ENCODE assay signal across 25 mouse cellular contexts in genomic region chr2:117255415-117255814, GRCm38 (mm10). TPM values are rescaled to one million over a fixed set of nuclear protein-coding genes. Genes with fewer than 3 reads are reported as not detected.
DNase-seq lines count a peak whose midpoint lies in the region; ATAC-seq and TF ChIP-seq lines count a peak whose summit lies in the region.
"Had no signal": no experiment of that assay in that cellular context is flagged by ENCODE, and none has a peak within 500 bp of the region (broad histone marks: within the 10 kb centered on the region; RNA-seq: fewer than 3 reads in every experiment).

No protein-coding gene starts in this region.

- no peaks in the 10 kb centered on the region for H3K27me3 ChIP-seq in MEL (ENCODE audit: control insufficient read depth in 1 of 2, insufficient read depth in 2 of 2, low read length in 2 of 2)
- no peaks in the 10 kb centered on the region for H3K27me3 ChIP-seq in Patski
- H3K27me3 ChIP-seq: CH12.LX had no signal

- no peak for TF ChIP-seq EP300 in MEL (IDR thresholded peaks at IDR 0.05; ENCODE audit: low read depth in 1 of 2, low read length in 2 of 2)

- no peak overlapping the region for H3K9ac ChIP-seq in MEL (ENCODE audit: control insufficient read depth, low read depth, low read length, poor library complexity, severe bottlenecking)

- H3K9me3 ChIP-seq in MEL (replicated peaks; ENCODE audit: insufficient read depth, low read length), result no peaks in the 10 kb centered on the region
- H3K9me3 ChIP-seq: G1E had no signal

- in situ Hi-C loops in Patski (cut with MboI; ENCODE audit: low pct_unique_long_range_greater_than_20kb), result loop anchor here (25.0 kb wide), 1 partner anchor 982 kb away; no protein-coding TSS in a partner anchor

- CTCF ChIA-PET in Patski (lab: Charles Lee), result interaction anchor here (3.2 kb wide), 1 partner anchor 8 kb away, joined by 15 read pairs; no protein-coding TSS in a partner anchor

- peak; percentile 74 for ATAC-seq in Patski
- no peak for ATAC-seq in CD4-positive, CD25-positive, alpha-beta regulatory T cell, adult 4 months
- ATAC-seq: activated CD4-positive, CD25-positive, alpha-beta regulatory T cell, adult 4 months had no signal

- TF ChIP-seq POLR2A in MEL (IDR thresholded peaks at IDR 0.05; ENCODE audit: control insufficient read depth in 1 of 2, insufficient read depth in 1 of 2, low read depth in 1 of 2, low read length in 2 of 2, poor library complexity in 1 of 2), result no peak

- no peak for TF ChIP-seq CTCF in MEL (IDR thresholded peaks at IDR 0.05 in 2 of 3, conservative IDR thresholded peaks at IDR 0.05 in 1 of 3; ENCODE audit: control insufficient read depth in 1 of 3, insufficient read depth in 1 of 3, low read depth in 2 of 3, low read length in 3 of 3, poor library complexity in 1 of 3, severe bottlenecking in 1 of 3)
- peak; percentile 31 for TF ChIP-seq CTCF in Patski (IDR thresholded peaks at IDR 0.05)

- DNase-seq in 3T3-L1 (ENCODE audit: low read depth, low spot score) (peak; percentile 29), 416B (ENCODE audit: low read depth) (peak; percentile 39), MEL (ENCODE audit: low read depth, low spot score) (no peak), Patski (ENCODE audit: low read depth, low spot score) (no peak)
- DNase-seq in cerebellum, adult 11-12 months, result no peak
- DNase-seq in adrenal gland, postnatal 14 days, result no peak
- no peak for DNase-seq in thymus, postnatal 14 days
- DNase-seq: adrenal gland, adult 2 months; adrenal gland, adult 8-10 months; adrenal gland, postnatal 10 days; adrenal gland, postnatal 25 days; adrenal gland, postnatal 36 days; B cell, adult 2 months; cerebellum, adult 11 months; cerebellum, adult 18-20 months; cerebellum, adult 2 months; cerebellum, adult 8-10 months; cerebellum, adult 9-10 months; cerebellum, adult 9-11 months; cerebellum, postnatal 10 days; cerebellum, postnatal 14 days had no signal

- POLR2A ChIA-PET in Patski (lab: Charles Lee), result interaction anchor here (1.2 kb wide), 1 partner anchor 10 kb away, joined by 3 read pairs; no protein-coding TSS in a partner anchor

- H3K4me3 ChIP-seq in MEL (ENCODE audit: control insufficient read depth in 1 of 2, insufficient read depth in 1 of 2, low read depth in 2 of 2, low read length in 2 of 2), result no peak overlapping the region

- H3K4me1 ChIP-seq in MEL (ENCODE audit: control insufficient read depth in 1 of 2, insufficient read depth in 2 of 2, low read length in 2 of 2), result peaks cover 9 to 10% of the 10 kb centered on the region in 2 experiments

- no peak for TF ChIP-seq RAD21 in MEL (IDR thresholded peaks at IDR 0.05; ENCODE audit: low read depth, low read length)

- H3K27ac ChIP-seq in MEL (ENCODE audit: control insufficient read depth, low read depth, low read length), result no peak overlapping the region

- H3K36me3 ChIP-seq in MEL (ENCODE audit: control insufficient read depth in 1 of 2, insufficient read depth in 2 of 2, low read length in 2 of 2), result peaks cover 0 to 27% of the 10 kb centered on the region in 2 experiments; a peak in 3 of 4 replicates

- peaks cover 44% of the 10 kb centered on the region for H3K79me2 ChIP-seq in MEL (ENCODE audit: control insufficient read depth, insufficient read depth, low read length, poor library complexity)

TF ChIP-seq in MEL, 35 proteins besides CTCF, POLR2A, EP300 and RAD21:
- TF ChIP-seq JUND (IDR thresholded peaks at IDR 0.05; ENCODE audit: low read depth, low read length) (peak; percentile 58; the same call in 1 of the 2 replicates), ETS1 (IDR thresholded peaks at IDR 0.05; ENCODE audit: low read depth, low read length) (no peak)

RNA-seq across cellular contexts. Expression of gene Fam98b, which starts 5.9 kb away (rescaled TPM):
- 14.3 and 16.4 TPM in 2 replicates for total RNA-seq in MEL (2012; rRNA removed)
- polyA plus RNA-seq in MEL (2012; ENCODE audit: insufficient read depth in 1 of 2, insufficient read length in 2 of 2, low read depth in 1 of 2, low replicate concordance in 2 of 2, missing spikeins in 1 of 2) (100 to 1,000 TPM in 1 of 2 experiments, 10 to 100 TPM in 1; 54.9 to 228 TPM), Patski (2021) (70.7 TPM)
- total RNA-seq in adrenal gland, postnatal 14 days (2021), result 35.1 and 36.9 TPM in 2 replicates
- 10 to 100 TPM in 1 of 2 experiments, 1 to 10 TPM in 1; 8.8 to 10.6 TPM for polyA plus RNA-seq in CD4-positive, CD25-positive, alpha-beta regulatory T cell, adult 4 months (2017; shearing (Covaris generic))

Comparison
In these comparisons a context has a peak if more than half of its experiments do, and no peak if none do; other contexts are left out.
1. DNase-seq: peak in 3T3-L1 (single experiment) and 416B (single experiment); none in MEL (single experiment), Patski (single experiment), cerebellum, adult 11-12 months (single experiment), adrenal gland, postnatal 14 days (single experiment) and thymus, postnatal 14 days (single experiment).